Mouse (Mus musculus): Measurements from ENCODE around the gene Rexo4.

The Rexo4 gene

GRCm38 (mm10) chr2:26943253-26943652 lies 20.9 kb downstream of the Rexo4 start:
- no peak for DNase-seq

- no peak for DNase-seq
These were observed 22.6 kb downstream of the Rexo4 start for GRCm38 (mm10) chr2:26941539-26941938.

- no peak for DNase-seq
These were observed 27.8 kb downstream of the Rexo4 start for GRCm38 (mm10) chr2:26936425-26936824.

GRCm38 (mm10) chr2:26935286-26935685 lies 28.9 kb downstream of the Rexo4 start:
- no peak for DNase-seq

- peak; percentile 96 to 97 for DNase-seq
These were observed 30.7 kb downstream of the Rexo4 start, which contains the start of the genes Surf4 and Stkld1 for GRCm38 (mm10) chr2:26933304-26934055. Gene Surf4 (minus strand): TSS chr2:26933928. Gene Stkld1 (plus strand): TSS chr2:26934047.

- peak; percentile 70 for DNase-seq
These were observed 31.5 kb downstream of the Rexo4 start for GRCm38 (mm10) chr2:26932473-26933303.

- peak; percentile 82 to 89 for DNase-seq
These were observed 33.8 kb downstream of the Rexo4 start for GRCm38 (mm10) chr2:26930390-26930789.

- DNase-seq: no peak
These were observed 36.3 kb downstream of the Rexo4 start for GRCm38 (mm10) chr2:26927745-26928476.

GRCm38 (mm10) chr2:26921784-26922183 lies 42.4 kb downstream of the Rexo4 start:
- peak in 1 of 2 experiments; percentile 24 for DNase-seq

- peak in 1 of 2 experiments; percentile 23 for DNase-seq
These were observed 43.9 kb downstream of the Rexo4 start for GRCm38 (mm10) chr2:26920190-26920855.

GRCm38 (mm10) chr2:26919684-26920083 lies 44.5 kb downstream of the Rexo4 start:
- DNase-seq: no peak

- peak in 1 of 2 experiments; percentile 18 for DNase-seq
These were observed 47.4 kb downstream of the Rexo4 start for GRCm38 (mm10) chr2:26916738-26917137.

- peak; percentile 90 for DNase-seq
These were observed 48.1 kb downstream of the Rexo4 start, which contains the start of the genes Surf2 and Surf1 for GRCm38 (mm10) chr2:26915927-26916728. Gene Surf2 (plus strand): TSS chr2:26916367. Gene Surf1 (minus strand): TSS chr2:26916530.

GRCm38 (mm10) chr2:26914148-26914941 lies 49.8 kb downstream of the Rexo4 start:
- DNase-seq: no peak

- DNase-seq: no peak
These were observed 50.6 kb downstream of the Rexo4 start for GRCm38 (mm10) chr2:26913416-26914147.

GRCm38 (mm10) chr2:26912253-26912770 lies 51.9 kb downstream of the Rexo4 start:
- no peak for DNase-seq

GRCm38 (mm10) chr2:26910994-26911765 lies 53.0 kb downstream of the Rexo4 start:
- peak; percentile 84 to 88 for DNase-seq

- DNase-seq: peak; percentile 100
These were observed 53.8 kb downstream of the Rexo4 start, which contains the start of the genes Med22 and Rpl7a for GRCm38 (mm10) chr2:26910124-26910993. Gene Med22 (minus strand): TSS chr2:26910677. Gene Rpl7a (plus strand): TSS chr2:26910764.

Measured in cerebellum, postnatal 10 days (tissue).